Mouse (Mus musculus): ENCODE measurements at regions not wholly inside any gene's neighbourhood (a gene's known extent, or its start where the extent isn't known, plus 50 kb on each side); places are given as distances from the start of the nearest gene placed in this dataset.

DNA sequence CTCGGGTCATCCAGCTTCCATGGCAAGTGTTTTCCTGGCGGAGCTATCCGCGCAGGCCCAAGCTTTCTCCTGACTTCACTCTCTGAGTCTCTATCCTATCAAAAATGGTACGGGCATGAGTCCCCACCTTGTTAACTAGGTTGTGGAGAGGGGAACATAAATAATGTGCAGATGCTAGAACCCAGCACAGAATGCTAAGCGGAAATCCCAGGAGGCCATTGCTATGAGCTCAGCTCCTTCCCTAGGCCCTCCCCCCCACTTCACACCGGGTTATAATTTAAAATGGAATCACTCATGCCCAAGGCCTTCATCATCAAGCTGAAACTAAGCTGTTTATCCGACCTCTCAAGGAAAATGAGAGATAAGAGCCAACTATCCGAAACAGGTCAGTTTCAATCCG, 60.4 kb upstream of the Cd83 start:
- DNase-seq (ENCODE audit: low spot score in 2 of 2) = no peak

- DNase-seq (ENCODE audit: low spot score in 2 of 2) = peak; percentile 52 to 56
Observed at GRCm38 (mm10) chr13:43725698-43726097, 58.9 kb upstream of the Cd83 start.

DNA sequence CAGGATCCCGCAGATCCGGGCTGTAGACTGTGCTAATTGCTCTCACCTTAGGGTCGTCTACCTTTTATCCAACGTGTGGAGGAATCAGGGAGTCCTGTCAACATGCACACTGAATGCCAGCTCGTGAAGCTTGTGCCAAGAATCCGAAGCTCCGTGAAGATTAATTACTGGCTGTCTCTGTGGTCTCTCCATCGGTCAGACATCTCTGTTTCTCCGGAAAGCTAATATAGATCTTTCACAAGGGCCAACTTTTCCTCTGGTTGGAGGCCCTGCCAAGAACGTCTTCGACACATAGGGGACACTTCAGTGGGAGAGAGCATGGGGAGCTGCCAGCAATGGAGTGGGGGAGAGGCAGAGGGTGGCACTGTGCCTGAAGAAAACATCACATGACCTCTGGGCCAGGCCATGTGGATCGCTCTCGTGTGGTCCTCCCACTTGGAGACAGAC, 57.7 kb upstream of the Cd83 start:
- DNase-seq (ENCODE audit: low spot score in 2 of 2) = no peak

GRCm38 (mm10) chr13:43729617-43730016, 55.0 kb upstream of the Cd83 start:
- no peak for DNase-seq (ENCODE audit: low spot score in 2 of 2)

GRCm38 (mm10) chr13:43733061-43733460, 51.5 kb upstream of the Cd83 start:
- DNase-seq (ENCODE audit: low spot score in 2 of 2) = no peak

DNA sequence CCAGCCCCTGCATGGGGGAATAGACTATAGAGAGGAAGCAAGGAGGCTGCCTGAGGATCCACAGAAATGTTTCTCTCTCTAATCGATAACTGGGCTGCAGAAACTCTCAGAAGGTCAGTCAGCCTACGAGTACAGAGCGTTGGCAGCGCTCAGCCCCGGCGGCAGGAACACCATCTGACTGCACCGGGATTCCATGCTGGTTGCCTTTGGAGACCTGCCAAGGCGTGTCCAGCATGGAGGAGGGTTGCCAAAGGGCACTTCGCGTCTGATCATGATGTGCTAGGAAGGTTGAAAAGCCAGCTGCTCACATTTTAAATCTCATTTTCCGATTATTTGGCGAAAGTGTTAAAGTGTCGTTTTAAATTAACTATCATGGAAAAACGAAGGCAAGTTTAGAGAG, 49.9 kb upstream of the Cd83 start:
- DNase-seq (ENCODE audit: low spot score in 2 of 2) = peak; percentile 50 to 59
